Mouse (Mus musculus): Measurements from ENCODE around the gene Pigw.

The Pigw gene

DNA sequence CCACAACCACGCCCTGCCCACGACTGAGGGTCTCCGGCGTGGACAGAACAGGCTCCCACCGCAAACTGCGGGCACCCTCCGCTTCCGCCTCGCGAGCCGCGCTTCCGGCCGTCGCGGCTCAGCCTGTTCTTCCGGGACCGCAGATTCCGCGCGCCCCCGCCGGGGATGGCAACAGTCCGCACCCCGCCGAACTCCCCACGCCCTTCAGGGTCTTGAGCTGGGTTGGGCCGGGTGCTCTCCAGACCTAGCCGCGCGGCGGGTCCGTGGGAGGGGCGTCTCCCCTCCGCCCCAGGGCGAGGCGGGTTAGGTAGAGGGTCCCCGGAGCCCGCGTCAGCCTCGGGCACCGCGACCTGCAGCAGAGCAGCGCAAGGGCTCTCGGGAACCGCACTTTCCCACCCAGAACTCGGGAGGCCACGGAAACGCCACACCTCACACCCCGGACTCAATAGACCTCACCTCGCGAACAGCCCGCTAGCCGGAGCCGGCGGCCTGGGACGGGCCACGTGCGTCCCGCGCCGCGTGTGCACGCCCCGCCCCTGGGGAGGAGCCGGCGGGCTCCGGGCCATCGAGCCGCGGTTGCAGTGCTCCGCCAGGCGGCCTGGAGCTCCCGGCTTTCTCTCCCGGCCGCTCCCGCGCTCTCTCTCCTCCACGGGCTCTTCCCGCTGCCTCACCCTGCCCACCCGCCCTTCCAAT is at the start of gene Pigw, which contains the start of gene Myo19:
TSS of gene Pigw (minus strand) at position 514 of the 693 bp plus-strand sequence.
TSS of gene Myo19 (plus strand) at position 377 of the 693 bp plus-strand sequence.
- DNase-seq (ENCODE audit: low spot score in 2 of 2), result peak; percentile 76 to 81

DNA sequence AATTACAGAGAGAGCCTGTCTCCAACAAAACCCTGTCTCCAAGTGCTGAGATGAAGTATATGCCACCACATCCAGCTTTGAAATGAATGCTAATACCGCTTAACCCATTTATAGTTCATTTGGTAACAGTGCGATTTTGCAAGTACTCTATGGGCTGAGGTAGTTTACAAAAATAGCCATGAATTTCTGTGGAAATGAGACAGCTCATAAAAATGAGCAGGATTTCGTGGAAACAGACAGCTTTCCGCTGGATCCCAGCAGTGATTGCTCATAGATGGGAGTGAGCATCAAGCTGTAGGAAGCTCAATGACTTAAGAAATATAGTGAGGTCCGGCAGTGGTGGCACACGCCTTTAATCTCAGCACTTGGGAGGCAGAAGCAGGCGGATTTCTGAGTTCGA is 40.9 kb upstream of the Pigw start:
- no peak for DNase-seq (ENCODE audit: low spot score in 2 of 2)

DNA sequence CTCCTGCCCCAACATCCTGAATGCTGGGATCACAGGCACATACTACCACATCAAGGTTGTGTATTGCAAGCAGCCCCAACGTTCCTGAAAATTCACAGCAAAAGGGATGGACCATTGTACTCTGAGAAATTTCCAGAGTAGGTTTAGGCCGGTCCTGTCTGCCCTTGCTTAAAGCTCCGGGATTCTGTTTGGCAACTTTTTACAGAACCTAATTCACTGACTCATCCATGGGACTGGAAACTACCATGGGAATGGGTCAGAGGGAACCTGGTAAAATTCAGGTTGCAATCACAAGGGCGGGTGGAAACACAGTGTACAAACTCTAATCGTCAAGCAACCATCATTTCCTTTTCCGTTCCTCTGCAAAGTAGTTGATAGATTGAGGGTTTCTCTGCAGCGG is 39.9 kb upstream of the Pigw start:
- DNase-seq (ENCODE audit: low spot score in 2 of 2), result no peak

DNA sequence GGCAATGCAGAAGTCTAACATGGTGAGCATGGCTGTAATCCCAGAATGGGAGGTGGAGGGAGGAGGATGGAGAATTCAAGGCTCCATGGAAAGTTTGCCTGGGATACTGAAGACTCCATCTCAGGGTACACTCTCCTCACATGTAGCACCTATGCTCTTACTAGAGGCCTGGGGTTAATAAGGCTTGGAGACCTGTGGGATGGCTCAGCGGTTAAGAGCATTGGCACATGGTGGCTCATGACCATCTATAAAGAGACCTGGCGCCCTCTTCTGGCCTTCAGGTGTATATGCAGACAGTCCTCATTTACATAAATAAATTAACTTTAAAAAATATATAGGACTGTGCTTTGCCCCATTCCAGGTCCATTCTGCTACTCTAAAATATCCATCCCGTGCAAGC is 39.2 kb upstream of the Pigw start:
- DNase-seq (ENCODE audit: low spot score in 2 of 2), result no peak

DNA sequence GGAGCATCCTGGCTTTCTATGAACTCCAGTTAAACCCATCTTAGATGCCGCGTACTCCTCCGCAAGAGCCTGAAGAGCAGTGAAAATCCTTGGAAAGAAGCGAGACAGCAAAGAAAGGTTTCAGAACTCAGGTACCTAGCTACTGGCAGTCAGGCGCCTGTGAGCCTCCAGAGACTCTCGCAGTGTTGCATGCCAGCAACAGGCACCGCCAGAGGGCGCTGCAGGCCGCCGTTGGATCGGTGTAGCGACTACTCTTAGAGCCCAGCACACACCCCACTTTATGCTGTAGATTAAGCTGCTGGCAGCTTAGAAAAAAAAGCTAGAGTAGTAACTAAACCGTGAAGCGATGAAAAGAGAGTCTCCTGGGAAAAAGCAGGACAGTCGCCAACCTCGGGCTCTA is 38.3 kb upstream of the Pigw start:
- peak; percentile 57 to 82 for DNase-seq (ENCODE audit: low spot score in 2 of 2)

DNA sequence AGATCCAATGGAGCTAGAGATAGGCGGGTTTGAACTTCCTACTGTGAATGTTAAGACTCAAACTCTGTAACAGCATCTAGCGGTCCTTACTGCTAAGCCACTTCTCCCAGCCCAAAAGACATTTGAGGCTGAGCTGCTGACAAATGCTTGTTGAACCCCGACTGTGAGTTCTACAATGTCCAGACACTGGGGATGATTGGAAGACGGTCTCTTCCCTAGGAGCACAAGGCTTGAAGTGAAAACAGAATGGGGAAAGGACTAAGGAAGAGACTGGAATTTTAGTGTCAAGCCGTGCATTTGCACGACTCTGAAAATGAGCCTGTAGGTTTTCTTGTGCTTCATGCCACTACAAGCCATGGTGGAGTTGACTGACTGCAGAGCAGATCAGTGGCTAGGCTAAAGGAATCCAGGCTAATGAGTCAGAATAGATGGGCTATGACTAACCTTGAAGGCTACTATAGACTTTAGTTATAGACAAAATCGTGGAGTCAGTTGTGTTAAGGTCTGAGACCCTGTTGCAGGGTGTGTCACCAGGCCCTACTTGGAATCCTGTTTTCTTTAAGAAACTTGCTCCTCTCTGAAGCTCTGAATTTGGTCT is 36.7 kb upstream of the Pigw start:
- no peak for DNase-seq (ENCODE audit: low spot score in 2 of 2)

DNA sequence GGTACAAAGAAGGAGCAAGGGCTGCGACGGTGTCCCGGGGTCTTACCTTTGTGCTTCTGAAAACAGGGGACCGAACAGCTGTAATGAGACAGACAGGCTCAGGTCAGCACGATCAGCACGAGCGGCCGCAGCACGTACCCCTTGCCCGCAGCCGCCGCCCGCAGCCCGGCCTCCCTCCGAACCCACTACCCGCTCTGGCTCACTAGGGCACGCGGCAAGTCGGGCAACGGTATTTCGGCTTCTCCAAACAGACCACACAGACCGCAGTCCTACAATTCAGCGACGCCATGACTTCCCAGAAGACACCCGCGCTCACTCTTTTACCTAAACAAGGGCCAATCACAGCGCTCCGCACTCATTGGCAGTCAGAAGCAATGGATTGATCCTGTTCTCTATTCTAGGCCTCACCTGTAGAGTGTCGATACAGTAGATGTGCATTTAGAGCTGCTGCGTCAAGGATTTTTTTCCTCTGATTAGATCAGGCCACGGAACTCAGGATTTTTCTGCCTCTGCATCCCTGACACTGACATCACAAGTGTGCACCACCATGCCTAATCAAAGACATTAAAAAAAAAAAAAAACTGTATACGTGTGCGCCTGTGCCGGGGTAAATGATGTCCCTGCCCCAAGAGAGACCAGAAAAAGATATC is 36.1 kb upstream of the Pigw start, which contains the start of gene Znhit3:
TSS of gene Znhit3 (minus strand) at position 314 of the 650 bp plus-strand sequence.
- DNase-seq (ENCODE audit: low spot score in 2 of 2), result peak; percentile 83 to 89

DNA sequence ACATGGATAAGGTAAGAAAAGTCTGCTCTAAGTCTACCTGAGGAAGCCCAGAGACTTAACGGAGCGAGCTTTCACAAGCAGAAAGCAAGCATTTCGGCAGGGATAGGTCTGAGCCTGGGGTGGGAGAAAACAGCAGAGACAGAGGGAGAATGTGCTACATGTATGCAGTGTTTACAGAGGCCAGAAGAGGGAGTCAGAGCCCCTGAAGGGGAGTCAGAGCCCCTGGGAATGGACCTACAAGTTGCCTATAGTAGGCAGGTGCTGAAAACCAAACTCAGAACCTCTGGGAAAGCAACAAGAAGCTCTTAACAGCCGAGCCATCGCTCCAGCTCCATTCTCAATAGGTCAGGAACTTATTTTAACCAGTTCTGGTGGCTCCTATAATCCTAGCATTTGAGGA is 34.6 kb upstream of the Pigw start:
- DNase-seq (ENCODE audit: low spot score in 2 of 2), result no peak

DNA sequence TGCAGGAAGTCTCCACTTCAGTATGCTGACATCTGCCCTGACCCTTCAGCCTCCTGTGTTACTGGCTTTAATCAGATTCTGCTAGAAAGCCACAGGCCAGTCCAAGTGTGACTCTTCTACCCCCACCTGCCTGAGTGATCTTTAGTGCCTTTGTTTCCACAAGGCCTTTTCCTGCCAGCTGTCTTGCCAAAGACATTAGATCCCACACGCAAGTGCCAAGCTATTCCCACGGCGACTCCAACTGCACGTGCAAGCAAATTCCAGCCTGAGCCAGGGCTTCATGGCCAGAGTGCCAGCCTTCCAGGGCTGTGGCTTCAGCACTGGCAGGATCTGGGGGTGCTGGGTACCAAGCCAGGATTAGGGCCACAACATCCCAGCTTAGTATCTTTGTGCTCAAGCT is 30.3 kb upstream of the Pigw start:
- no peak for DNase-seq (ENCODE audit: low spot score in 2 of 2)

DNA sequence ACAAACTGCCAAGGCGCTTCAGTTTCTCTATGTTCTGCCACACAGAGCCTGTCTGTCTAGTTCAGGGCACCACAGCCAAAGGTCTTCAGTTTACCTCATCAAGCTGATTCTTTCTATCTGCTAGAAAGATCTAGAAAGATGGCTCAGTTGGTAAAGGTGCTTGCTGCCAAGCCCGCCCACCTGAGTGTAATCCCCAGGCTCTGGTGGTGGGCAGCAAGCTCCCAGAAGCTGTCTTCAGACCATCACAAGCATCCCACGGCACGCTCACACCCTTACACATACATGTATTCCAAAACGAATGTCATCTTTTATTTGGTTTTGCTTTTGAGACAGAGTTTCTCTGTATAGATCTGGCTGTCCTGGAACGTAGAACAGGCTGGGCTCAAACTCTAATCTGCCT is 28.4 kb upstream of the Pigw start:
- DNase-seq (ENCODE audit: low spot score in 2 of 2), result no peak

DNA sequence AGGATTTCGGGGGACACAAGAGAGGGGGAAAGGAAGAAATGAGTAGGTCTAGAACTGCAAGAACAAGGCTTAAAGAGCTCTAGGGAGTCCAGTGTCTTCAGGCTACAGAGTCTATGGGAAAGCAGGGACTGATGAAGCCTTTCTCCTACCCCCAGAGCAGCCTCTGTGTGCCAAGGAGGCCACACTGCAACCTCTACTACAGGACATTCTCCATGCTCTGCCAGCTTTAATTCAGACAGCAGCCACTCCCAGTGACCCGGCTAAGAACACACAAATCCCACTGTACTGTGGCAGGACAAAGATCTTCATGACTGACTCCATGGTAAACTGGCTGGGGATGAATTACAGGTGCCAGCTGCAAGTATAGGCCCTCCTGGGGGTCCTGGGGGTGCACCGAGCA is 27.0 kb upstream of the Pigw start:
- no peak for DNase-seq (ENCODE audit: low spot score in 2 of 2)

DNA sequence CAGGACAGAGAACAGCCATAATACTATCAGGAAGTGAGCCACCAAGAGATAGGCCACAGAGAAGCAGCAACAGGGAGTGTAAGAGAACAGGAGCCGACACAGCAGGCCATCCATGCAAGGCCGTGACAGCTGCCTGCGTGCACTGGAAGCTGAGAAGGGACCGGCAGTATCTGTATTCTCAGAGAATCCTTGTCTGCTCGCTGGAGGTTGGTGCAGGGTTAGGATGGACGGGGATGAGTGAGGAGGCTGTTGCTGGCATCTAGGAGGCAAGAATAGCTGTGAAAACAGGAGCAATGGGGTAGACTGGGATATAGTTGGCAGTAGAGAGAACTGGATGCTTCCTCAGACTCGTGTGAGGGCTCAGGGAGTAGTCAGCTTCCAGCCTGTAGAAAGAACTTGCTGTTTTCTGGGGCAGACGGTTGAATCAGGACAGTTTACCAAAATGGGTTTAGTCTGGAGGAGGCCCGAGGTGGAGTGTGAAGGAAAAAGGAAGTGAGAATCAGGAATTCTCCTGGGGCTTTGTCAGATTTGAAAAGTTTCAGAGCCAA is 24.6 kb upstream of the Pigw start:
- DNase-seq (ENCODE audit: low spot score in 2 of 2), result no peak

DNA sequence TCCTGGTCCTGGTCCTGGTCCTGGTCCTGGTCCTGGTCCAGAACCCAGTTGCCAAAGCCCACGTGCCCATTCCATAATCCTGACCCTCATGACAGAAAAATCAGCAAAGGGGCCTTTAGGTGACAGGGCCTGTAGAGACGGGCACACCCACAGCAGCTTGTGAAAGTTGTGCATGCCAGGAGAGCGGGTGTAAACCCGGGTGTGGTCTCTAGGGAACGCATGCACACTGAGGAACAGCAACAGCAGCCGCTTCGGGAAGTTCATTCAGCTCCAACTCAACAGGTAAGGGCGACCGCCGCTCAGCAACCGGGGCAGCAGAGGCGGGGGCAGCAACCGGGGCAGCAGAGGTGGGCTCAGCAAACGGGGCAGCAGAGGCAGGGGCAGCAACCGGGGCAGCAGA is 13.0 kb upstream of the Pigw start:
- no peak for DNase-seq (ENCODE audit: low spot score in 2 of 2)

DNA sequence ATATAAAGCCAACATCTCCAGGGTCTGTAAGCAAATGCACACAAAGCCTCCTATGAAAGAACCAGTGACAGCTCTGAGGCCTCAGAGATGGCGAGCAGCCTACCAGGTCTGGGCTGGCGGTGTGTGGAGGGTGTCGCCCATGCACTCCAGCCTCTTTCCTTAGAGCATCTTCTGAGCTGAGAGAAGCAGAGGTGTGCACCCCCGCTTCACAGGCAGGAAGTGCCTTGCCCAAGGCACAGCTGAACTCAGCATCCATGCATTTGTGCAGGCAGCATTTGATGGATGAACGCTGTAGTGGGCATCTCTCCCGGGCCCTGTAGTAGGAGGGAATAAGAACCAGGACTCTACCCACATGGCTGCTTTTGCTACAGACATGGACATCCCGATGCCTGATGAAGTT is 11.6 kb upstream of the Pigw start:
- no peak for DNase-seq (ENCODE audit: low spot score in 2 of 2)

DNA sequence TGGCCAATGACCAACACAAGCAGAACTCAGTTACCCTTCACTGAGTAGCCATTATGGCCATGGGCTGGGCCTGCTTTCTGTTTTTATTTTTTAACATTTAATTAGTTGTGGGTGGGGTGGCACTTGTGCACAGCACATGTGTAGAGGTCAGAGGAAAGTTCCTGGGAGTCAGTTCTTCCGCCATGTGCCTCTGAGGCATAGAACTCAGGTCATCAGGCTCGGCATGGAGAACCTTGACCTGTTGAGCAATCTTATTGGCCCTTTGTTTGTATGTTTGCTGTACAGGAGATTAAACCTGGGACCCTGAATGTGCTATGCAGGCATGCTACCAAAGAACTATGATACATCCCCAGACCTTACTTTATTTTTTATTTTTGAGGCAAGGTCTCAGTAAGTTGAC is 9.4 kb upstream of the Pigw start:
- no peak for DNase-seq (ENCODE audit: low spot score in 2 of 2)

DNA sequence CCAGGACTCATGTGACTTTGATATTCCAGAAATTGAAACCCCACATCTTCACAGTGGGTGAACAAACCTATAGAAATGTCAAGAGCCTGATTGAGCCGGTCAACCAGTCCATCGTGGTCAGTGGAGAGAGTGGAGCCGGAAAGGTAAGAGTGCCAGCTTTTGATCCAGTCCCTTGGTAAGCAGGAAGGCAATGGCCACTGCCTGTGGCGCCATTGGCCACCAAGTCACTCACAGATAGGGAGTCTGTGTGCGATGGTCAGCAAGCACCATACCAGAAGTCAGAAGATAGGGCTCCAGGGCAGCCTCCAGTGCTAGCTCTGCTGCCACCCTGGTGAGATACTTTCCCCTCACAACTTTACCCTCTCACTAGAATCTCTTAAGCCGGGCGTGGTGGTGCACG is 7.9 kb upstream of the Pigw start:
- no peak for DNase-seq (ENCODE audit: low spot score in 2 of 2)

DNA sequence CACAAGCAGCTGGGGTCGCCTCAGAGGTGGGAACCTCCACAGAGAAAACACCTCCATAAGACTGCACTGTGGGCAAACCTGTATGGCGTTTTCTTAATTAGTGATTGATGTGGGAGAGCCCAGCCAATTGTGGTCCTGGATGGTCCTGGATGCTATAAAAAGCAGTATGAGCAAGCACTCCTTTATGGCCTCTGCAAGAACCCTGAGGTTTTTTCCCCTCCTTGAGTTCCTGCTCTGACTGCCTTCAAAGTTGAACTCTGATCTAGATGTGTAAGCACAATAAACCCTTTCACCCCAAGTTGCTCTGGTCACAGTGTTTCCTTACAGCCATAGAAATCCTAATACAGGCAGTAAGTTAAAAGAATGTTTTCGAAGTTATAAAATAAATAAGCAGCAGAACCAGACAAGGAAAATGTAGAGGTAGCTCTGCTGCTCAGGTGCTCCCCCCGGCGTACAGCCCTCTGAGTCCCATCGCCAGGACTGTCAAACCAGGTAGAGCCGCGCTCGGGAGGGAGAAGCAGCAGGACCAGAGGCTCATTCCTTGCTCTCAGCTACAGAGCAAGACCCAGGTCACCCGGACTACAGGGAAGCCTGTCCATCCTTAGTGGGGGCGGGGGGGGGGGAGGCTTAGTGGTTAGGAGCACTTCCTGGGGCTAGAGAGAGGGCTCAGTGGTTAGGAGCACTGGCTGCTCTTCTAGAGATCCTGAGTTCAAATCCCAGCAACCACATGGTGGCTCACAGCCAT is 6.9 kb upstream of the Pigw start:
- no peak for DNase-seq (ENCODE audit: low spot score in 2 of 2)

DNA sequence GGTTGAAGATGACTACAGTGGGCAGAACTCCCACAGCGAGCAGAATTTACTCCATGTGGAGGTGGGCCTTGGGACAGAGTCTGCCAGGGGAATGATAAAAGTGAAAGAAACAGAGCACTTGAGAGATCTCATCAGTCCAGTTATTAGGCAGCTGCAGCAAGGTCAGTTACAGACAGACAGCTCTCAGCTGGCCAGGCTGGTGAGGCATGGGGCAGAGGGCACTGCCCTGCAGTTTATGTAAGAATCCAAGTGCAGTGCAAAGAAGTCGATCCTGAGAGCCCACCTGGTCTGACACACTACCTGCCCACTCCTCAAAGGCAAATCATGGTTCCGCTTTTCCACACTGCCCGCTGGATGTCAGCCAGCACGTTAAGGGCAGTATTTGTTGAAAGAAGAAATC is 6.2 kb upstream of the Pigw start:
- DNase-seq (ENCODE audit: low spot score in 2 of 2), result no peak

DNA sequence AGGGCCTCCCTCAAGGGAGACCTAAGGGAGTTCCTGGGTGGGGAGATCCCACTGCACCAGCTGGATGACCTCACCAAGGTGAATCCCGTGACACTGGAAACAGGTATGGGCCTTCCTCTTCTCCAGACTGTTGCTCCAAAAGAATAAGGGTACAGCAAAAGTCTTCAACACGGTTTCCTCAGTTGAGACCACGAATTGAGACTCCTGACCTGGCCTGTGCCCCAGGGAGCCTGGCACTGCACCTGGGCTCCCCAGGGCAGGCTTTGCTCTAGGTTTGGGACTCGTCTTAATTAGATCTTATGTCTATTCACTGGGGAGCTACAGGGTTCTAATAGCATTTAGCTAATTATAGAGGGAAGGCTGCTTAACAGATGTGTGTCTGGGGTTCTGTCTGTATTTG is 5.2 kb upstream of the Pigw start:
- no peak for DNase-seq (ENCODE audit: low spot score in 2 of 2)

DNA sequence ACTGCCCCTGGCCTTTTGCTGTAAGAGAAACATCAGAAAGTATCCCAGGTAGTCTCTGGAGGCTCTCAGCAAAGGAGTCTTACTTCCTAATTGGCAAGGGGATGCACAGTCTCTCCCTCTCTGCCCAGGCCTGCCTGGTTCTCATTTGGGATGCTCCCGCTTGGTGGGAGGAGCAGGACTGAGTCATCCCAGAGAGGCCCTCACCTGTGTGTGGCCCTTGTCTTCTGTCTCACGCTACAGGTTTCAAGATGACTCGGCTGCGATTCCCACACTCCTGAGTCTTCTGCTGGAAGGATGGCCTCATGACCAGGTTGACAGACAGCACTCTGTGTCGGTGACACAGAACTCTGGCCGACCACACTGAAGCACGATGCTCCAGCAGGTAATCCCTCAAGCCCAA is 2.3 kb upstream of the Pigw start:
- DNase-seq (ENCODE audit: low spot score in 2 of 2), result no peak

DNA sequence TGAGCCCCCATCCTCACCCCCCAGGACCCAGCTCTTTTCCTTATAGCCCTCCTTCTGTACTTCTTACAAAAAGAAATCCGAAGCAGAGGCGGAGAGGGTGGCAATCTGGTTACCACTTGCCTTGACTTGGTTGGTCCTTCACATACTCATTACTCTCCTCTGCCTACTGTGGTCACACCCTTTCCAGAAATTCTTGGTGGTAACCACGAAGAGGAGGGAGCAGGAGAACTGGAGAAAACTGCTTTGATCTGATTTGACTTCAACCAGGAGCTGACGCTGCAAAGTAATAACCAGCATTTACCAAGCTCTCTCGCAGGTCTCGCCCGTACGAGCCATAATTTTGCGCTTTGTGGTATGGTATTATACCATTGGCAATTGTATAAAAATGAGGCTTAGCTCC is 886 bp upstream of the Pigw start:
- DNase-seq (ENCODE audit: low spot score in 2 of 2), result no peak

DNA sequence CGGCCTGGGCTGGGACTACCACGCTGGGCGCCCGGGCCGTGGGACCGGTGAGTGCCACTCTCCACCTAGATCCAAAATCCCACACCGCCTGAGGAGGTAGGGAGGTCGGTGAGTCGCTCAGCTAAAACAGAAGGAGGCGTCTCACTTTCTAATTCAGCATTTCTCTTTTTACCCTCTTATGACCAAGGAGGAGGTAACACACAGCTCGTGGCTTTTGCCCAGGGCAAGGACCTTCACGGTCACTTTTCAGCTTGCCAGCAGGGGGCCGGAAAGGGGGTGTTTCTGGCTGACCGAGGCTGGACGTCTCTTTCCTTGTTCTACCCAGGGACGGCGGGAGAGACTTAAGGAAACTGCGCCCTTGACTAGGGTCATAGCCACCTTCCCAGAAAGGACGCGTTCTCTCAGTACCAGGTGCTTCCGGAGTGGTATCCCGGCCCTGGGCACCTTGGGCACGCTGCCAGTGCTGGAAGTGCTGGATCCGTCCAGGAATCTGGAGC is 428 bp upstream of the Pigw start:
- DNase-seq (ENCODE audit: low spot score in 2 of 2), result peak; percentile 50 to 58
